Mouse (Mus musculus) G1E (cell line): ENCODE results near the gene Grin2d.

Experiments
- CTCF ChIP-seq: IDR thresholded peaks from 2 replicates; pipeline ENCODE4 v1.5.1; 2012; ENCODE audit warnings: low read depth, low read length, inconsistent platforms, mixed read lengths
- GATA1 ChIP-seq: IDR thresholded peaks from 2 replicates; pipeline ENCODE4 v1.6.1; 2012; ENCODE audit warnings: borderline replicate concordance, low read length, inconsistent platforms, mixed read lengths
- TAL1 ChIP-seq: conservative IDR thresholded peaks from 2 replicates; pipeline ENCODE4 v1.6.1; 2012; ENCODE audit warnings: low read depth, low read length, inconsistent platforms, mixed read lengths

- TF ChIP-seq CTCF (no peak), GATA1 (no peak), TAL1 (no peak)
Observed at GRCm38 (mm10) chr7:45917926-45918325, 39.7 kb upstream of the Grin2d start.
